Mouse (Mus musculus): ENCODE measurements at regions not wholly inside any gene's neighbourhood (a gene's known extent, or its start where the extent isn't known, plus 50 kb on each side); places are given as distances from the start of the nearest gene placed in this dataset.
"Not testable (repeated sequence)": the region's sequence is repeated elsewhere in the genome, so short reads cannot be mapped to it uniquely, and the experiment has no call there.

DNA sequence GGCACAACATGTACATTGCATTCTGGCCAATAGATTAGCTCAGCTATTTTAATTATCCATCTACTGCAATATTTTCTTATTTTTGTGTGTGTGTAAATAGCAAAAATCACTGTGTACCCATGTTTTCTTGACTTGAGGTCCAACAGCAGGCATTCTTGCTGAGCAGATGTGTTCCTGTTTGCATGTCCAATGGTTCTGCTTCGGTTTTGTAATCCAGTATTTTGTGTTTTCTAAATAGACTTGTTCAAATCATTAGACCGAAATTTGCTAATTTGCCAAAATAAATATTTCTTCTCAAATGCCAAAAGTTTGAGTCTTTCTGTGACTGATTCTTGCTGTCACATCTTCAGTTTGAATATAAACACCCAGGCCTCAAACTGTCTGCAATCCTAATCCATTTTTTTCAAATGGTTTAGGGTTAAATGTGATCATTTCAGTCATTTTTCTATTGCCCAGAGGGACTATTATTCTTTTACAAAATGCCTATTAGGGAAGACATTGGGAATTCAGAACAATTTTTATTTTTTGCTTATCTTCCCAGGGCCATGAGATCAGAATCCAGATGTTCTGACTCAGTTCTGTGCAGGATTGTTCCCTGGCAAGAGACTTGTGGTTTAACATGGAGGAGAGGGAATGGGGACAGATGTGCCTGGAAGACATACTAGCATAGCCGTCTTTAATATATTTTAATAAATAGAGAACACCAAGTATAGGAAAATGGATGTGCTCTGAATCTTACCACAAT is 341.3 kb upstream of the Adamts5 start:
- Histone ChIP-seq H3K27me3 (ENCODE audit: control insufficient read depth, insufficient read depth, low read length, poor library complexity, severe bottlenecking) (no peaks in the 10 kb centered on the region), H3K36me3 (ENCODE audit: control insufficient read depth, insufficient read depth, low read length, poor library complexity, severe bottlenecking) (no peaks in the 10 kb centered on the region)
- no peak for DNase-seq (ENCODE audit: low read depth, low spot score)

DNA sequence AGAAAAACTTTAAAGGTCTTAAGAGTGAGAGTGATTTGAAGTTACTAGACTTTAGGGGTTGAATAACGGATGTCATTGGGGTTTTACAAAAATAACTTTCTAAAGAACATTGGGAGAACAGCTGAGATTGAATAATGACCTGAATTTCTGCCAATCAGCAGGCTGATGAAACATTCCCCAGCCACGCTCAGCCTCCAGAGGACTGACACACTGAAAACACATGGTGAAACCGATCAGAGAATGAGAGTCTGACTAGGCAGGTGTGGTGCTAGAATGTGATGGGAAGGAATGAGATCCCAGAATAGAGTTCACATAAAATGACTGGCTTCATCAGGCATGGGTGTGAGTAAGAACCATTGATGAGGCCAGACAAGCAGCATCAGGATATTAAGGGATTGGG is 321.4 kb upstream of the Adamts5 start:
- no peak for DNase-seq (ENCODE audit: low read depth, low spot score)
- Histone ChIP-seq H3K27me3 (ENCODE audit: control insufficient read depth, insufficient read depth, low read length, poor library complexity, severe bottlenecking) (no peaks in the 10 kb centered on the region), H3K36me3 (ENCODE audit: control insufficient read depth, insufficient read depth, low read length, poor library complexity, severe bottlenecking) (no peaks in the 10 kb centered on the region)

DNA sequence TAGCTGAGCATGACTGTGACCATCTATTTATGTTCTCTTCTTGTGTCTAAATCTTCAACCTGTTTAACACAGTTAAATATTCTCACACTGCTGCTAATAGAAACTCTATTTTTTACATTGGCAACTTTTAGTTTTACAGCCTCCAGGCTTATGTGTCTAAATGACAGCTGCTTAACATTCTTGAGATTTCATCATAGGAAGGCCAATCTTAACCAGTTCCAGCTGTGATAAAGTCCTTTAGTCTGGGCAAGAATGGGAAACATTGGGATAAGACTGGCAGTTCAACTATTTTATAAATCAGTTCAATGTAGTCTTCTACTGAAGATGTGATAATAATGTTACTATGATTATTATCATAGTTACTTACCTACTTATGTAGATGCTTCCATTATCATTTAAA is 308.9 kb upstream of the Adamts5 start:
- Histone ChIP-seq H3K36me3 (ENCODE audit: control insufficient read depth, insufficient read depth, low read length, poor library complexity, severe bottlenecking) (no peaks in the 10 kb centered on the region), H3K27me3 (ENCODE audit: control insufficient read depth, insufficient read depth, low read length, poor library complexity, severe bottlenecking) (no peaks in the 10 kb centered on the region)
- no peak for DNase-seq (ENCODE audit: low read depth, low spot score)

DNA sequence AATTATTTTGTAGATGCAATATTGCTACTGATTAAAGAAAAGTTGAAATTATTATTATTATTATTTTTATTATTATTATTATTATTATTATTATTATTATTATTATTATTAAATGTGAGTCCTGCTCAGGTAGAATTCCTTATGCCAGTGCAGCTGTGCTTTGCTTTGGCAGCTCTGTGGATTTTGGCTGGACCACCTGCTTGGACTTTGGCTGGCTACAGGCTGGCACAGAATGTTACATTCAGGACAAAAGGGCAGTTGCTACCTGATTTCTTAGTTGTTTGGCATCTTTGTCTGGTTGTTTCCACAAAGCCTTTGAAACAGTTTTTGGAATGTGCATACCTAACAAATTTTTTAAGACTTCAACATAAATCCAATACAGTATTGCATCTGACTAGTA is 307.7 kb upstream of the Adamts5 start:
- DNase-seq (ENCODE audit: low read depth, low spot score) = no peak
- H3K36me3 ChIP-seq (ENCODE audit: control insufficient read depth, insufficient read depth, low read length, poor library complexity, severe bottlenecking) = no peaks in the 10 kb centered on the region
- no peaks in the 10 kb centered on the region for H3K27me3 ChIP-seq (ENCODE audit: control insufficient read depth, insufficient read depth, low read length, poor library complexity, severe bottlenecking)

DNA sequence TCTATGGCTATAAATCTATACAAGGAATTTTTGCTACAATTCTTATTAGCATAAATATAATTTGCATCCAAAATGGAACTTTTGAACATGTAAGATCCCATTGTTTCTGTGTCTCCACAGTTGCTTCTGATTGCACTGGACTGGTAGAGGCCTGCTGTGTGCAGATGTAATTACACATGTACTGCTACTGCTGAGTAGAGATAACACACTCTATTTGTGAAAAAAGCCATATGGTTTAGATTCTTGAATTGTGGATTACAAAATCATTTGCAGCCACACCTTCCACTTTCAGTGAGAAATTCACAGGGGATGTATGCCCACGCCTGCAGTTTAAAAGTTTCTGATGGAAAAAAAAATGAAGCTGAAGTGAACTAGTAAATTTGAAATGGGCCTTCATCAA is 288.2 kb upstream of the Adamts5 start:
- no peak for DNase-seq (ENCODE audit: low read depth, low spot score)
- no peaks in the 10 kb centered on the region for H3K27me3 ChIP-seq (ENCODE audit: control insufficient read depth, insufficient read depth, low read length, poor library complexity, severe bottlenecking)
- no peaks in the 10 kb centered on the region for H3K36me3 ChIP-seq (ENCODE audit: control insufficient read depth, insufficient read depth, low read length, poor library complexity, severe bottlenecking)

DNA sequence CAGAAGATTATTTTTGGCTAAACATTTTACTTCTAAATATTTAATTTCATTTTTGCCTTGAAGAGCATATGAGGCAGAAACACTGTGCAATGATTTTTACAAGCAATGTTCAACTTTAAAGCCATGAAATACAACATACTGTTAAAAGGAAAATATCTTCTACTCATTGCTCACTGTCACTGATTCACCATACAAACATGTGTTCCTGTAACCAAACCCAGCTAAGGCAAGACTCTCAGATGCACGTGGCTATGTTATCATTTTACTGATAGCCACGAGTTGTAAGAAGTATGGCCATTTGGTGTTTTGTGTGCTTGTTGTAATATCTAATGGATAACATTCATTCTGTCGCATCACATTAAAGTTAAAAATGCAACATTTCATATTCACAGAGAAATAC is 287.3 kb upstream of the Adamts5 start:
- H3K27me3 ChIP-seq (ENCODE audit: control insufficient read depth, insufficient read depth, low read length, poor library complexity, severe bottlenecking) = no peaks in the 10 kb centered on the region

DNA sequence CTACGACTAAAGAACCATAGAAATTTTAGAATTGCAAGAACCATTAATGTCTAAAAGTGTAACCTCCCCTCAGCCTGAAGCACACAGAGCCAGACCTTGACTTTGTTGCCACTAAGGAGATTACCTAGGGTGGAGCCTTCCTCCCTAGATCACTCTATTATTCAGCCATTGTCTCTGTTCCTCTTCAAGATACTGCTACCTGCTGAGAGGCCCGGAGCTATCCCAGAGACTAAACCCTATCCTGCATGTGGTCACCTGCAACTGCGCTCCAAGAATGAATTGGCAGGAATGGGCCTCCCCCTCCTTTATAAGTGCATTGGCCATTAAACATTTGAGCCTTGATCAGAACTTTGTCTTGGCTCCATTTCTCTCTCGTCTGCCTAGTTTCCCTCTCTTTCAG is 286.0 kb upstream of the Adamts5 start:
- H3K36me3 ChIP-seq (ENCODE audit: control insufficient read depth, insufficient read depth, low read length, poor library complexity, severe bottlenecking); DNase-seq (ENCODE audit: low read depth, low spot score); H3K27me3 ChIP-seq (ENCODE audit: control insufficient read depth, insufficient read depth, low read length, poor library complexity, severe bottlenecking): not testable (repeated sequence)

More for the DNA sequence above, 287.3 kb upstream of the Adamts5 start:
- H3K36me3 ChIP-seq (ENCODE audit: control insufficient read depth, insufficient read depth, low read length, poor library complexity, severe bottlenecking) = no peaks in the 10 kb centered on the region
- DNase-seq (ENCODE audit: low read depth, low spot score) = no peak

DNA sequence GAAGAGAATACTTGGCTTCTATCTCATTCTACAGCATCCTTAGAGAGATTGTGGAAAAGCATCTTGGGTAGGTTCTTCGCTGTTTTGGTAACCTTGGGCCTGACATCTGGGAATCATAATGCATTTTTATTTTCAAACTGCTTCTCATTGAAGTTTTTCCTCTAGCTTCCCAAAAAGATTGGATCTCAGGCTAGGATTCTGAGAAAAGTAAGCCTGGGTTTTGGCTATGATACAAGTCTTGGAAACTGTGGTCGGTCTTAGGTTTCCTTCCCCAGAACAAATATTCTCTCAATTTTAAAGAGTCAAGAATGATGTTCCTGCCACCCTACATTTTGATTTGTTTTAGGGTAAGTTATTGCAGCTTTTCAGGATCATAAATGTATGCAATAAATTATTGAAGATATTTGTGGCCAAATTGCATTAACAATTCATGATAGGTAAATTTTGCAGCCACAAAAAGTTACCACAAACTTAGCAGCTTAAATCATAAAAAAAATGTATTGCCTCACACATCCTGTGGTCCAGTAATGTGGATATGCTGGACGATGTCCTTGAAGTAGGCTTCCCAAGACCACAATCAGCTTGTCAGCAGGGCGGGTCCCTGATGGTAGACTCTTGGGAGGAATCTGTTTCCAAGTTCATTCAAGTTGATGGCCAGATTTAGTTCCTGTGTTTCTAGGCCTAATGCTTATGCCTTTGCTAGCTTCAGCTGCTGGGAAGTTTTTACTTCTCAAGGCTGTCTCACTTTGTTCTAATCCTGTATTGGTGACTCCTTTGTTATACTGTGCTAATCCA is 257.6 kb upstream of the Adamts5 start:
- no peaks in the 10 kb centered on the region for H3K27me3 ChIP-seq (ENCODE audit: control insufficient read depth, insufficient read depth, low read length, poor library complexity, severe bottlenecking)
- no peaks in the 10 kb centered on the region for H3K36me3 ChIP-seq (ENCODE audit: control insufficient read depth, insufficient read depth, low read length, poor library complexity, severe bottlenecking)
- no peak for DNase-seq (ENCODE audit: low read depth, low spot score)

DNA sequence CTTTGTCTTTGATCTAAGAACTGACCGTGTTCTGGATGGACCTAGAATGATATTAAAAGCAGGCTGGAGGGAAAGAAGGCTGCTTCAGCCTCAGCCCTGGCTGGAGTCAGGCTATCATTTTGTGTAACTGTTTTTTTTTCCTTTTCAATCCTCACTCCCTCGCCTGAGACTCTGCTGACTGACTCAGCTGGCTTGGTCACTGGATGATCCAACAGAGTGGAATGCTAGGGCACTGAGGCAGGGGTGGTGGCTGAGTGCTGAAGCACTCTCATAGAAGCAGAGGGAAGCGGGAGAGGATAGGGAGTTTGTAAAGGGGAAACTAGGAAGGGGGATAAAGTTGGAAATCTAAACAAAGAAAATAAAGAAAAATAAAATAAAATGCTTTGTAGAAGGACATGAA is 236.5 kb upstream of the Adamts5 start:
- DNase-seq (ENCODE audit: low read depth, low spot score) = no peak
- H3K36me3 ChIP-seq (ENCODE audit: control insufficient read depth, insufficient read depth, low read length, poor library complexity, severe bottlenecking) = no peaks in the 10 kb centered on the region

DNA sequence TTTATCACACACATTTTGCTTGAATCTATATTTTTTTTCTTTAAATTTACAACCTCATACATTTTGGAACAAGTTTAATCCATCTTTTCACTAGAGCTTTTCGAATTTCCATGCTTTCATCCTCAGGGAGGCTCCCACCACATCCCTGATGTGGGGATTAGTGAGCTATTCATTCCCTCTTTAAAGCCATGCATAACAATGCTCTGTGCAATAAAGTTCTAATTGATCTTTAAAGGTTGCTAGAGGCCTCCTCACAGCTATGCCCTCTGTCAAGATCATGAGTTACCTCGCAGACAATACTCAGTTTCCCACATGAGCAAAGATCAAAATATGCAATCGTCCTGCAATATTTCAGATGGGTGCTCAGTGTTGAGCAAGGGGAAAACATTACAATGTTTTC is 234.5 kb upstream of the Adamts5 start:
- H3K27me3 ChIP-seq (ENCODE audit: control insufficient read depth, insufficient read depth, low read length, poor library complexity, severe bottlenecking) = no peaks in the 10 kb centered on the region

More for the DNA sequence above, 236.5 kb upstream of the Adamts5 start:
- no peaks in the 10 kb centered on the region for H3K27me3 ChIP-seq (ENCODE audit: control insufficient read depth, insufficient read depth, low read length, poor library complexity, severe bottlenecking)

DNA sequence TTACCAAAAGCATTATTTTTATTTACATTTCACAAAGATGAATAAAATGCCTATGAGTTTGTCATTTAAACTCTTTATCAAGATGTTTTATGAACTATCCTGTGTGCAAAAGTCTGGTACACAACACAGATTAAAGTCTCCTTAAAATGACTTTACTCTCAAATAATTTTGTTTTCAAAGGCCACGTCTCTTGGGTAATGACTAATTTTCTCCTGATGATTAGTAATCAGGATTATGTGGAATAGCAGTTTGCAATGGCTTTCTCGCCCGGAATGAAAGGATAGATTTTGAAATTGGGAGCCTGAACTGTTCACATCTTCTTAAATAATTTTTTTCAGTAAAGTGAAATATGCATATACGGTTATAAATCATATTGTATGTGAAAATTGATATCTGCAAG is 225.8 kb upstream of the Adamts5 start:
- DNase-seq (ENCODE audit: low read depth, low spot score) = no peak
- H3K36me3 ChIP-seq (ENCODE audit: control insufficient read depth, insufficient read depth, low read length, poor library complexity, severe bottlenecking) = no peaks in the 10 kb centered on the region
- H3K27me3 ChIP-seq (ENCODE audit: control insufficient read depth, insufficient read depth, low read length, poor library complexity, severe bottlenecking) = no peaks in the 10 kb centered on the region; the same call in 1 of the 2 replicates

More for the DNA sequence above, 234.5 kb upstream of the Adamts5 start:
- no peaks in the 10 kb centered on the region for H3K36me3 ChIP-seq (ENCODE audit: control insufficient read depth, insufficient read depth, low read length, poor library complexity, severe bottlenecking)
- no peak for DNase-seq (ENCODE audit: low read depth, low spot score)

DNA sequence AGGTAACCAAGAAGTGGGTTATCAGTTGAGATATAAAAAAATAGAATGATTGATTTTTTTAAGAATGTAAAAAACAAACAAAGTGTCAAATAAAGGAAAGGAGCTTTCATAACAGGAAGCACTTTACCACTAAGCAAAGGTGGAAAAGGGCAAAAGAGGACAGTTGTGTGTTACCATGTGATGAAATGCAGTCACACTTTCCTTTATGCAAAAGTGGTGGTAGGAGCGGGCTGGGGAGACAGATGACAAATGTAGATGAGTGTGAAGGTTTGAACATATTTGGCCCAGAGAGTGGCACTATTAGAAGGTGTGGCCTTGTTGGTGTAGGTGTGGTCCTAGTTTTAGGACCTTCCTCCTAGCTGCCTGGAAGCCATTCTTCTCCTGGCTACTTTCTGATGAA is 222.6 kb upstream of the Adamts5 start:
- DNase-seq (ENCODE audit: low read depth, low spot score) = no peak
- Histone ChIP-seq H3K36me3 (ENCODE audit: control insufficient read depth, insufficient read depth, low read length, poor library complexity, severe bottlenecking) (no peaks in the 10 kb centered on the region), H3K27me3 (ENCODE audit: control insufficient read depth, insufficient read depth, low read length, poor library complexity, severe bottlenecking) (no peaks in the 10 kb centered on the region)

DNA sequence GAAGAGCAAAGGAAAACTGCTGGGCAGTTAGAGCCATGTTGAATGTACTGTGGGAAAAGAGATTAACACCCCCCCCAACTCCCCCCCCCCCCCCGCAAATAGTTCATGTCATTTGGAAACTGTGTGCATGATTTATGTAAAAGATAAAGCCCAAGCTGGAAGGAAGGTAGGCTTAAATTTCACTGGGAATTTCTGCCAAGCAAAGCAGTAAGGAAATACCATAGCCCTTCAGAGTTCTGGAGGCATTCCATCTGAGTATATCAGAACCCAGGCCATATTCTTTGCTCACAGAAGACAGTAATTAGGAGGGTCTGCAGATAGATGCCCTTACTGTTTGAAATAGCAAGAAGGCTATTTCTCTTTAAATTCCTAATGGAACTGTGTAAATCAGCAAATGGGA is 221.3 kb upstream of the Adamts5 start:
- Histone ChIP-seq H3K27me3 (ENCODE audit: control insufficient read depth, insufficient read depth, low read length, poor library complexity, severe bottlenecking) (no peaks in the 10 kb centered on the region), H3K36me3 (ENCODE audit: control insufficient read depth, insufficient read depth, low read length, poor library complexity, severe bottlenecking) (no peaks in the 10 kb centered on the region)
- DNase-seq (ENCODE audit: low read depth, low spot score) = no peak

DNA sequence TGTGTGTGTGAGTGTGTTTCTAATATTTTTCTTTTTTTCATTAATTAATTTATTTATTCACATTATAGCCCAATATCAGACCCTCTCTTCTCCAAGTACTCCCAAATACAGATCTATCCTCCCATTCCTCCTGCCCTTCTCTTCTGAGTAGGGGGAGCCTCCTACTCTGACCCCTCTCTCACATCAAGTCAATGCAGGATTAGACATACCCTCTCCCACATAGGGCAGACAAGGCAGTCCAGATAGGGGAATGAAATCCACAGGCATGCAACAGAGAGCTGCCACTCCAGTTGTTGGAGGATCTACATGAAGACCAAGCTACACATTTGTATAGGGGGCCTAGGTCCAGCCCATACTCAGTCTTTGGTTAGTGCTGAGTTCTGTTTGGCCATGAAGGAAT is 216.3 kb upstream of the Adamts5 start:
- no peaks in the 10 kb centered on the region for H3K27me3 ChIP-seq (ENCODE audit: control insufficient read depth, insufficient read depth, low read length, poor library complexity, severe bottlenecking)
- no peak for DNase-seq (ENCODE audit: low read depth, low spot score)
- no peaks in the 10 kb centered on the region for H3K36me3 ChIP-seq (ENCODE audit: control insufficient read depth, insufficient read depth, low read length, poor library complexity, severe bottlenecking)

DNA sequence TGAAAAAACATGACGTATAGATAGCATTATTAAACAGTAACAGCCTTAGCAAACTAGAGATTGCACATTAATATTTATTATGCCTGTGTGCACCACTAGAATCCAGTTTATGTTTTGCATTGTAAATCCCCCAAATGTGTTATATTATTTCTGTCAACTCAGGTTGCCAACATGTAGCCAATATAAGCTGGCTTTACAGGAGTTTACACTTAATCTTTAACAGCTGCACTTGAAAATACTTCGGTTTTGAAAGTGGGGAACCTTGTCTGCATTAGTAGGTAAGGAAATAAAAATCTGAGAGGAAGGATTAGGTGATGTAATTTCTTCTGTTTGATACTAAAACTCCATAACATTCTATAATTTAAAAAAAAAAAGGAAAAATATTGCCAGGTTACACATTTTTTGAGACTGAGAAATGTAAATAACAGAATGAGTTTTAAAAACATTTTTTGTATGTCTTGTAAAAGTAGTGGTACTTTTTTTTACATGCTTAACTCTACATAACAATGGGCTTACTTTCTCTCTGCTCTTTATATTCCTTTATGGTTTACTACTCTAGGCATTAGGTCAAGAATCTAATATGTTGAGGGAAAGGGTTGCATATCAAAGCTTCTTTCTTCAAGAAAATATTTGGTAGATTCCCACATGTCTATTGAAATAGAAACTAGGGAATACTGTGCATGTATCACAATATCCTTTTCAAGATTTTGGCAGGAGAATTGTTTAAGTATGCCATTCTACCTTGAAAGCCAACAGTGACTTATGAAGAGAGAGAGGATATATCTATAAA is 214.2 kb upstream of the Adamts5 start:
- no peaks in the 10 kb centered on the region for H3K27me3 ChIP-seq (ENCODE audit: control insufficient read depth, insufficient read depth, low read length, poor library complexity, severe bottlenecking)
- DNase-seq (ENCODE audit: low read depth, low spot score) = no peak
- H3K36me3 ChIP-seq (ENCODE audit: control insufficient read depth, insufficient read depth, low read length, poor library complexity, severe bottlenecking) = no peaks in the 10 kb centered on the region

Measured in splenic B cell, adult 2 months (primary cell).